Mouse (Mus musculus) liver, postnatal 0 days (tissue): ENCODE data around the gene Syn3.

Experiments
- CTCF ChIP-seq: sonication (generic); IDR thresholded peaks from 2 replicates; pipeline ENCODE4 v1.5.1; 2016; ENCODE audit warnings: antibody characterized with exemption, low read depth
- EP300 ChIP-seq: IDR thresholded peaks from 2 replicates; pipeline ENCODE4 v1.6.1; 2016; ENCODE audit warnings: antibody characterized with exemption, low read depth, mild to moderate bottlenecking

GRCm38 (mm10) chr10:86473637-86474154, 25.0 kb downstream of the Syn3 start:
- peak; percentile 86 for TF ChIP-seq CTCF
- no peak for TF ChIP-seq EP300
